Mouse (Mus musculus): ENCODE measurements around the gene 2310007B03Rik. TPM values are rescaled to one million over a fixed set of nuclear protein-coding genes. Genes with fewer than 3 reads are reported as not detected.
A peak's percentile ranks its signal among the peaks of the same experiment; 100 is the strongest.

The 2310007B03Rik gene
- polyA plus RNA-seq, 1 experiment from 2014 or later = 65.3 TPM

GRCm38 (mm10) chr1:93161921-93162320, 1.2 kb upstream of the 2310007B03Rik start:
- peak; percentile 64 for ATAC-seq

DNA sequence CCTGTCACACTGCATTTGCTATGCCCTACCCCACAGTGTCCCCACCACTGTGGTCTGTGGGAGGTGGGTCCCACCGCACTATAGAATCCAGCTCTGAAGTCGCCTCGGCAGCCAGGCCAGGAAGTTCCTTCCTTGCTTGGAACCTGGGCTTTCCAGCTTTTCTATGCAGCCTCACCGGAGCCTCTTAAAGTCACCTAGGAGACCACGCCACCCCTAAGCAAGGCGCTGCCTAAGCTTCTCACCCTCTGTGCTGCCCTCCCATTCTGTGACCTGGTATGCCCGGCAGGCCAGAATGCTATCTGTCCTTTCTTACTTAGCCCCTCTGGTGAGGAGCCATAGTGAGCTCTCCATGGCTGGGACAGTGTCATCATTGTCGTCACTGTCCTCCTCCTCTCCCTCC, 602 bp upstream of the 2310007B03Rik start:
- Histone ChIP-seq H3K27ac (ENCODE audit: low read length) (peak overlapping the region; percentile 93), H3K4me2 (replicated peaks; ENCODE audit: low read depth, low read length) (0 out of 2 replicates have a peak overlapping the region, but pooled peaks have one; percentile 46)

More at GRCm38 (mm10) chr1:93161921-93162320, 1.2 kb upstream of the 2310007B03Rik start:
- Histone ChIP-seq H3K4me1 (ENCODE audit: insufficient read depth, low read depth, low read length) (0 out of 2 replicates have a peak, but pooled peaks cover 3% of the 10 kb centered on the region), H3K9me3 (ENCODE audit: low read length) (no peaks in the 10 kb centered on the region), H3K9ac (replicated peaks; ENCODE audit: low read depth) (no peak overlapping the region), H3K36me3 (ENCODE audit: insufficient read depth, low read length) (no peaks in the 10 kb centered on the region), H3K4me2 (replicated peaks; ENCODE audit: low read depth, low read length) (0 out of 2 replicates have a peak overlapping the region, but pooled peaks have one; percentile 46), H3K27ac (ENCODE audit: low read length) (peak overlapping the region; percentile 93), H3K27me3 (replicated peaks; ENCODE audit: insufficient read depth, low read length) (no peaks in the 10 kb centered on the region), H3K4me3 (ENCODE audit: low read depth, low read length) (no peak overlapping the region)
- WGBS = 38% methylated on average over 10 of the region's 10 CpGs
- peak; percentile 86 for DNase-seq (ENCODE audit: low spot score)
- TF ChIP-seq CTCF (IDR thresholded peaks at IDR 0.05) = no peak
- TF ChIP-seq EP300 (IDR thresholded peaks at IDR 0.05) = peak; percentile 92

GRCm38 (mm10) chr1:93159566-93160500, 915 bp downstream of the 2310007B03Rik start:
- H3K27ac ChIP-seq (ENCODE audit: low read length) = peak overlapping the region; percentile 93
- WGBS = 49% methylated on average over 21 of the region's 21 CpGs
- TF ChIP-seq EP300 (IDR thresholded peaks at IDR 0.05) (peak; percentile 87), CTCF (IDR thresholded peaks at IDR 0.05) (no peak)
- H3K4me2 ChIP-seq (replicated peaks; ENCODE audit: low read depth, low read length) = peak overlapping the region; percentile 46
- no peaks in the 10 kb centered on the region for H3K9me3 ChIP-seq (ENCODE audit: low read length)
- H3K9ac ChIP-seq (replicated peaks; ENCODE audit: low read depth) = peak overlapping the region; percentile 38
- no peaks in the 10 kb centered on the region for H3K36me3 ChIP-seq (ENCODE audit: insufficient read depth, low read length)
- 0 out of 2 replicates have a peak, but pooled peaks cover 3% of the 10 kb centered on the region for H3K4me1 ChIP-seq (ENCODE audit: insufficient read depth, low read depth, low read length)
- H3K4me3 ChIP-seq (ENCODE audit: low read depth, low read length) = peak overlapping the region; percentile 39
- DNase-seq (ENCODE audit: low spot score) = peak; percentile 91
- ATAC-seq = peak; percentile 76
- H3K27me3 ChIP-seq (replicated peaks; ENCODE audit: insufficient read depth, low read length) = no peaks in the 10 kb centered on the region

More for the DNA sequence above, 602 bp upstream of the 2310007B03Rik start:
- TF ChIP-seq EP300 (IDR thresholded peaks at IDR 0.05) (no peak), CTCF (IDR thresholded peaks at IDR 0.05) (no peak)
- 0 out of 2 replicates have a peak, but pooled peaks cover 3% of the 10 kb centered on the region for H3K4me1 ChIP-seq (ENCODE audit: insufficient read depth, low read depth, low read length)
- no peak overlapping the region for H3K4me3 ChIP-seq (ENCODE audit: low read depth, low read length)
- no peak overlapping the region for H3K9ac ChIP-seq (replicated peaks; ENCODE audit: low read depth)
- H3K9me3 ChIP-seq (ENCODE audit: low read length) = no peaks in the 10 kb centered on the region
- ATAC-seq (peak; percentile 44), DNase-seq (ENCODE audit: low spot score) (peak; percentile 78)
- 44% methylated on average over 8 of the region's 8 CpGs for WGBS
- no peaks in the 10 kb centered on the region for H3K27me3 ChIP-seq (replicated peaks; ENCODE audit: insufficient read depth, low read length)
- no peaks in the 10 kb centered on the region for H3K36me3 ChIP-seq (ENCODE audit: insufficient read depth, low read length)

- TF ChIP-seq CTCF (IDR thresholded peaks at IDR 0.05) (no peak), EP300 (IDR thresholded peaks at IDR 0.05) (no peak)
- Histone ChIP-seq H3K4me2 (replicated peaks; ENCODE audit: low read depth, low read length) (peak overlapping the region; percentile 46), H3K4me1 (ENCODE audit: insufficient read depth, low read depth, low read length) (0 out of 2 replicates have a peak, but pooled peaks cover 3% of the 10 kb centered on the region), H3K4me3 (ENCODE audit: low read depth, low read length) (peak overlapping the region; percentile 39), H3K36me3 (ENCODE audit: insufficient read depth, low read length) (no peaks in the 10 kb centered on the region), H3K27ac (ENCODE audit: low read length) (peak overlapping the region; percentile 93; the same call in 1 of the 2 replicates), H3K9ac (replicated peaks; ENCODE audit: low read depth) (no peak overlapping the region; the same call in 1 of the 2 replicates), H3K9me3 (ENCODE audit: low read length) (no peaks in the 10 kb centered on the region), H3K27me3 (replicated peaks; ENCODE audit: insufficient read depth, low read length) (no peaks in the 10 kb centered on the region)
- ATAC-seq (no peak), DNase-seq (ENCODE audit: low spot score) (peak; percentile 34)
- WGBS = 55% methylated on average over 8 of the region's 8 CpGs
Observed at GRCm38 (mm10) chr1:93158916-93159315, 1.8 kb downstream of the 2310007B03Rik start.

DNA sequence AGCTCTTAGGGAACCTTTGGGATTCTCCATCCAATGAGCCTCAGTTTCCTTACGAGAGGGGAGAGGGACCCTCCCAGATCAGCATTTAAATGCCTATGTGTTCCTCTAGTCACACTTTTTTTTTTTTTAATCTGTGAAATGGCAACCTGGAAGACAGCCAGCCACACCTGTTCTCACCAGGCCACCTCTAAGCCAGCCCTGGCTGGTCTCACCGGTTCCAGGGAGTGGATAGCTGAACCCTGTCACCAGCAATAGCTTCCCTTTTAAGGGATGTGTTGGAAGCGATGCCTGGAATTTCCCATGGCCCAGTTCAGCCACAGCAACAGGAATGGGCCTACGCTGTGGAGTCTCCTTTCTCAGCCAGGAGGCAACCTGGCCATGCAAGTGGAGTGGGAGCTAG, 3.2 kb downstream of the 2310007B03Rik start:
- H3K9me3 ChIP-seq (ENCODE audit: low read length) = no peaks in the 10 kb centered on the region
- H3K27ac ChIP-seq (ENCODE audit: low read length) = peak overlapping the region; percentile 3; the same call in 1 of the 2 replicates
- ATAC-seq = no peak
- 49% methylated on average over 4 of the region's 4 CpGs for WGBS
- H3K27me3 ChIP-seq (replicated peaks; ENCODE audit: insufficient read depth, low read length) = no peaks in the 10 kb centered on the region
- H3K4me3 ChIP-seq (ENCODE audit: low read depth, low read length) = peak overlapping the region; percentile 39
- H3K36me3 ChIP-seq (ENCODE audit: insufficient read depth, low read length) = no peaks in the 10 kb centered on the region
- H3K4me1 ChIP-seq (ENCODE audit: insufficient read depth, low read depth, low read length) = 0 out of 2 replicates have a peak, but pooled peaks cover 3% of the 10 kb centered on the region
- H3K4me2 ChIP-seq (replicated peaks; ENCODE audit: low read depth, low read length) = peak overlapping the region; percentile 46
- peak; percentile 64 for DNase-seq (ENCODE audit: low spot score)
- no peak overlapping the region for H3K9ac ChIP-seq (replicated peaks; ENCODE audit: low read depth)
- TF ChIP-seq CTCF (IDR thresholded peaks at IDR 0.05) (no peak), EP300 (IDR thresholded peaks at IDR 0.05) (no peak)
